ENCODE assay signal across 18 mouse cellular contexts in genomic region chr3:41366764-41367163, GRCm38 (mm10).
DNase-seq lines count a peak whose midpoint lies in the region; ATAC-seq and TF ChIP-seq lines count a peak whose summit lies in the region.
"Had no signal": no experiment of that assay in that cellular context is flagged by ENCODE, and none has a peak within 500 bp of the region (broad histone marks: within the 10 kb centered on the region; RNA-seq: fewer than 3 reads in every experiment).

No protein-coding gene starts in this region.

- no peak for TF ChIP-seq RAD21 in CH12.LX (IDR thresholded peaks at IDR 0.05; ENCODE audit: low read depth, low read length)

- H3K9ac ChIP-seq in kidney, embryonic 14.5 days (ENCODE audit: low read depth, low read length) = no peak overlapping the region
- H3K9ac ChIP-seq in CH12.LX (ENCODE audit: insufficient read depth, low read depth) = no peak overlapping the region
- no peak overlapping the region for H3K9ac ChIP-seq in heart, embryonic 13.5 days
- no peak overlapping the region for H3K9ac ChIP-seq in liver, postnatal 0 days (replicated peaks)
- H3K9ac ChIP-seq: limb, embryonic 13.5 days; liver, embryonic 15.5 days; neural tube, embryonic 12.5 days had no signal

- peak; percentile 60 for TF ChIP-seq EP300 in CH12.LX (IDR thresholded peaks at IDR 0.05; ENCODE audit: low read length)
- no peak for TF ChIP-seq EP300 in liver, postnatal 0 days (IDR thresholded peaks at IDR 0.05; ENCODE audit: low read depth)

- ATAC-seq in kidney, embryonic 14.5 days (ENCODE audit: low FRiP score, low TSS enrichment) = peak; percentile 76
- ATAC-seq in heart, embryonic 13.5 days (ENCODE audit: extremely low read depth, insufficient number of reproducible peaks, low FRiP score, low TSS enrichment) = peak; percentile 59; the same call in 1 of the 2 replicates
- peak; percentile 35 for ATAC-seq in megakaryocyte progenitor cell, adult 5-6 weeks (replicated peaks; ENCODE audit: poor library complexity)
- ATAC-seq in liver, postnatal 0 days = no peak
- ATAC-seq: CD4-positive, CD25-positive, alpha-beta regulatory T cell, adult 4 months; forebrain, embryonic 16.5 days; inflammation-experienced regulatory T-cells, adult 6 months had no signal

- no peaks in the 10 kb centered on the region for H3K79me2 ChIP-seq in CH12.LX (replicated peaks; ENCODE audit: control insufficient read depth, extremely low read depth, insufficient read depth, poor library complexity, severe bottlenecking)

- H3K4me2 ChIP-seq in kidney, embryonic 14.5 days (replicated peaks; ENCODE audit: low read depth, low read length) = no peak overlapping the region
- H3K4me2 ChIP-seq in CH12.LX (ENCODE audit: insufficient read depth, low read depth, poor library complexity, severe bottlenecking) = no peak overlapping the region
- H3K4me2 ChIP-seq in heart, embryonic 13.5 days = peak overlapping the region; percentile 22
- no peak overlapping the region for H3K4me2 ChIP-seq in liver, postnatal 0 days (ENCODE audit: low read depth, low read length)
- H3K4me2 ChIP-seq: limb, embryonic 13.5 days; liver, embryonic 15.5 days; neural tube, embryonic 12.5 days had no signal

- no peak overlapping the region for H3K27ac ChIP-seq in kidney, embryonic 14.5 days (ENCODE audit: low read depth, low read length)
- H3K27ac ChIP-seq in CH12.LX (ENCODE audit: insufficient read depth, low read depth) = no peak overlapping the region
- H3K27ac ChIP-seq in heart, embryonic 13.5 days (replicated peaks) = peak overlapping the region; percentile 90
- no peak overlapping the region for H3K27ac ChIP-seq in thymus, adult 2 months (ENCODE audit: control insufficient read depth, insufficient read depth, low read length)
- no peak overlapping the region for H3K27ac ChIP-seq in liver, postnatal 0 days (ENCODE audit: low read depth)
- H3K27ac ChIP-seq: limb, embryonic 13.5 days; liver, embryonic 15.5 days; neural tube, embryonic 12.5 days had no signal

- in situ Hi-C loops in CH12.LX (cut with MboI; ENCODE audit: low pct_ligation_motif_present, low pct_unique_long_range_greater_than_20kb, low sequenced_read_pairs) = loop anchor here (25.0 kb wide), 1 partner anchor 196 kb away; the partner anchor contains the start of gene Jade1

- no peaks in the 10 kb centered on the region for H3K9me3 ChIP-seq in kidney, embryonic 14.5 days (ENCODE audit: control insufficient read depth, low read length)
- H3K9me3 ChIP-seq in CH12.LX (replicated peaks; ENCODE audit: low read length) = no peaks in the 10 kb centered on the region
- no peaks in the 10 kb centered on the region for H3K9me3 ChIP-seq in heart, embryonic 13.5 days
- H3K9me3 ChIP-seq in liver, postnatal 0 days (ENCODE audit: low read length) = no peaks in the 10 kb centered on the region
- H3K9me3 ChIP-seq: limb, embryonic 13.5 days; liver, embryonic 15.5 days; neural tube, embryonic 12.5 days had no signal

- peaks cover 11% of the 10 kb centered on the region; the same call in 1 of the 2 replicates for H3K4me1 ChIP-seq in kidney, embryonic 14.5 days (ENCODE audit: control insufficient read depth, insufficient read depth, low read length)
- H3K4me1 ChIP-seq in CH12.LX (ENCODE audit: control insufficient read depth in 1 of 2, insufficient read depth in 2 of 2) = peaks cover 10 to 28% of the 10 kb centered on the region in 2 experiments; a peak in 3 of 4 replicates
- peaks cover 47% of the 10 kb centered on the region for H3K4me1 ChIP-seq in heart, embryonic 13.5 days
- no peaks in the 10 kb centered on the region for H3K4me1 ChIP-seq in thymus, adult 2 months (replicated peaks; ENCODE audit: control insufficient read depth, insufficient read depth, low read length)
- H3K4me1 ChIP-seq in liver, postnatal 0 days (ENCODE audit: insufficient read depth) = peaks cover 11% of the 10 kb centered on the region
- H3K4me1 ChIP-seq: neural tube, embryonic 12.5 days had no signal

- no peaks in the 10 kb centered on the region for H3K27me3 ChIP-seq in kidney, embryonic 14.5 days (ENCODE audit: control insufficient read depth, insufficient read depth, low read length)
- no peaks in the 10 kb centered on the region for H3K27me3 ChIP-seq in CH12.LX (replicated peaks)
- no peaks in the 10 kb centered on the region for H3K27me3 ChIP-seq in heart, embryonic 13.5 days (replicated peaks)
- no peaks in the 10 kb centered on the region for H3K27me3 ChIP-seq in thymus, adult 2 months (ENCODE audit: control insufficient read depth, insufficient read depth, low read length)
- no peaks in the 10 kb centered on the region for H3K27me3 ChIP-seq in liver, postnatal 0 days (ENCODE audit: insufficient read depth, low read length)
- H3K27me3 ChIP-seq: limb, embryonic 13.5 days; liver, embryonic 15.5 days; neural tube, embryonic 12.5 days had no signal

- WGBS in kidney, embryonic 14.5 days = 28% methylated on average over 4 of the region's 4 CpGs
- WGBS in heart, embryonic 13.5 days = 25% methylated on average over 4 of the region's 4 CpGs
- WGBS in thymus, adult 2 months = 79% methylated on average over 4 of the region's 4 CpGs
- 51% methylated on average over 4 of the region's 4 CpGs for WGBS in liver, postnatal 0 days (ENCODE audit: insufficient replicate concordance)

- dilution Hi-C loops in CH12.LX (cut with MboI; ENCODE audit: extremely low pct_ligation_motif_present, extremely low pct_unique_long_range_greater_than_20kb, low sequenced_read_pairs) = no loop called here

- no peaks in the 10 kb centered on the region for H3K36me3 ChIP-seq in kidney, embryonic 14.5 days (ENCODE audit: control insufficient read depth, insufficient read depth, low read length)
- no peaks in the 10 kb centered on the region for H3K36me3 ChIP-seq in CH12.LX (replicated peaks in 1 of 2; ENCODE audit: control insufficient read depth in 1 of 2, insufficient read depth in 1 of 2, low read length in 1 of 2)
- no peaks in the 10 kb centered on the region for H3K36me3 ChIP-seq in heart, embryonic 13.5 days
- H3K36me3 ChIP-seq in thymus, adult 2 months (ENCODE audit: control insufficient read depth, insufficient read depth, low read length) = no peaks in the 10 kb centered on the region
- H3K36me3 ChIP-seq in liver, postnatal 0 days (replicated peaks; ENCODE audit: insufficient read depth, low read length) = no peaks in the 10 kb centered on the region
- H3K36me3 ChIP-seq: limb, embryonic 13.5 days; liver, embryonic 15.5 days; neural tube, embryonic 12.5 days had no signal

- H3K4me3 ChIP-seq in kidney, embryonic 14.5 days (ENCODE audit: low read length) = no peak overlapping the region
- no peak overlapping the region for H3K4me3 ChIP-seq in CH12.LX (replicated peaks in 1 of 3; ENCODE audit: low read depth in 2 of 3, low read length in 2 of 3, poor library complexity in 1 of 3)
- no peak overlapping the region for H3K4me3 ChIP-seq in heart, embryonic 13.5 days
- no peak overlapping the region for H3K4me3 ChIP-seq in thymus, adult 2 months (ENCODE audit: control insufficient read depth, insufficient read depth, low read length)
- no peak overlapping the region for H3K4me3 ChIP-seq in liver, postnatal 0 days (ENCODE audit: low read depth, low read length)
- H3K4me3 ChIP-seq: limb, embryonic 13.5 days; liver, embryonic 15.5 days; neural tube, embryonic 12.5 days had no signal

- TF ChIP-seq CTCF in CH12.LX (conservative IDR thresholded peaks at IDR 0.05 in 1 of 2, IDR thresholded peaks at IDR 0.05 in 1 of 2; ENCODE audit: low read depth in 2 of 2, low read length in 2 of 2) = no peak
- TF ChIP-seq CTCF in thymus, adult 2 months (IDR thresholded peaks at IDR 0.05; ENCODE audit: borderline replicate concordance, control insufficient read depth, extremely low read depth, insufficient read depth, low read length, poor library complexity) = no peak
- no peak for TF ChIP-seq CTCF in liver, postnatal 0 days (IDR thresholded peaks at IDR 0.05; ENCODE audit: low read depth)

- TF ChIP-seq POLR2A in CH12.LX (IDR thresholded peaks at IDR 0.05; ENCODE audit: low read depth, low read length) = no peak
- no peak for TF ChIP-seq POLR2A in thymus, adult 2 months (IDR thresholded peaks at IDR 0.05; ENCODE audit: control insufficient read depth, extremely low read depth, insufficient read depth, low read length, poor library complexity)

- DNase-seq in kidney, adult 11 months = no peak
- DNase-seq in CH12.LX (ENCODE audit: extremely low read depth) = peak; percentile 67
- no peak for DNase-seq in cerebellum, postnatal 36 days
- DNase-seq in thymus, adult 2 months = no peak
- no peak for DNase-seq in liver, postnatal 0 days
- DNase-seq: layer of hippocampus, adult 9-11 months; lung, postnatal 10 days; right cerebral cortex, postnatal 25 days; thymus, postnatal 4 days had no signal

TF ChIP-seq in CH12.LX, 34 proteins besides CTCF, POLR2A, EP300 and RAD21:
- TF ChIP-seq CHD2 (IDR thresholded peaks at IDR 0.05; ENCODE audit: low read length) (no peak), BHLHE40 (IDR thresholded peaks at IDR 0.05; ENCODE audit: low read depth, low read length) (0 out of 2 replicates have a peak, but pooled peaks have one; percentile 4), IRF4 (IDR thresholded peaks at IDR 0.05; ENCODE audit: low read depth, low read length) (peak; percentile 80), KAT2A (IDR thresholded peaks at IDR 0.05; ENCODE audit: insufficient replicate concordance, low read length) (no peak)
TF ChIP-seq in CH12.LX: peak in this region for 2.
